Comparison of ENCODE assay signal across 13 mouse cellular contexts in the genomic region with DNA sequence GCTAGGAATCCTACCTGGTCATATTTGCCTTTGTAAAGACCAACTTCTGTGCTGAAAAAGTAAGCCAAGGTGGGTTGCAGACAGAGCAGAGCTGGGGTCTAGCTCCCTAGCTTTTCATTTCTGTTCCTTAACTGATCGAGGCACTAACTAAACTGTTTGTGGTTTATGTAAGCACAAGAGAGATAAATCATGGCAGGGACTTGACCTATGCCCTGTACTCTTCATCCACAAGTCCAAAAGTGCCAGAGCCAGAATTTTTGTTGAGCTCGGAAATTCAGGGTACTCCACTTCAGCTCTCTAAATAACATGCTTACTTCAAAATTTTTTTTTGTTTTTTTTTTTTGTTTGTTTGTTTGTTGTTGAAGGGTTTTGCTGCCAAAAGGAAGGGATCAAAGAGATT. TPM values are rescaled to one million over a fixed set of nuclear protein-coding genes. Genes with fewer than 3 reads are reported as not detected.
DNase-seq lines count a peak whose midpoint lies in the region; ATAC-seq and TF ChIP-seq lines count a peak whose summit lies in the region.
"Had no signal": no experiment of that assay in that cellular context is flagged by ENCODE, and none has a peak within 500 bp of the region (broad histone marks: within the 10 kb centered on the region; RNA-seq: fewer than 3 reads in every experiment).

No protein-coding gene starts in this region.

- DNase-seq in cerebellum, adult 2 months, result no peak
- no peak for DNase-seq in cerebellum, postnatal 36 days
- DNase-seq in forebrain, embryonic 14.5 days (ENCODE audit: low spot score), result no peak
- no peak for DNase-seq in urinary bladder, postnatal 10 days (ENCODE audit: low spot score)
- DNase-seq: adrenal gland, adult 8-10 months; cerebellum, adult 8-10 months; gastrocnemius, postnatal 36 days had no signal

- no peaks in the 10 kb centered on the region for H3K9me3 ChIP-seq in megakaryocyte, embryonic 14.5 days
- no peaks in the 10 kb centered on the region for H3K9me3 ChIP-seq in kidney, embryonic 16.5 days (ENCODE audit: low read length)
- H3K9me3 ChIP-seq in stomach, embryonic 14.5 days (ENCODE audit: control insufficient read depth, low read depth, low read length), result no peaks in the 10 kb centered on the region
- H3K9me3 ChIP-seq in forebrain, embryonic 14.5 days (replicated peaks; ENCODE audit: control insufficient read depth, low read length), result no peaks in the 10 kb centered on the region
- H3K9me3 ChIP-seq: limb, embryonic 15.5 days had no signal

- H3K4me2 ChIP-seq in kidney, embryonic 16.5 days (replicated peaks; ENCODE audit: low read depth, low read length), result no peak overlapping the region
- 0 out of 2 replicates have a peak overlapping the region, but pooled peaks have one; percentile 1 for H3K4me2 ChIP-seq in stomach, embryonic 14.5 days (replicated peaks; ENCODE audit: low read depth, low read length)
- no peak overlapping the region for H3K4me2 ChIP-seq in forebrain, embryonic 14.5 days (ENCODE audit: low read length)
- H3K4me2 ChIP-seq: limb, embryonic 15.5 days had no signal

- no peaks in the 10 kb centered on the region for H3K27me3 ChIP-seq in cerebellum, adult 2 months (ENCODE audit: control insufficient read depth, insufficient read depth, low read length)
- H3K27me3 ChIP-seq in megakaryocyte, embryonic 14.5 days (replicated peaks), result no peaks in the 10 kb centered on the region
- no peaks in the 10 kb centered on the region for H3K27me3 ChIP-seq in kidney, embryonic 16.5 days (ENCODE audit: insufficient read depth, low read length)
- no peaks in the 10 kb centered on the region for H3K27me3 ChIP-seq in stomach, embryonic 14.5 days (ENCODE audit: control insufficient read depth, insufficient read depth, low read length)
- H3K27me3 ChIP-seq in forebrain, embryonic 14.5 days (replicated peaks; ENCODE audit: control insufficient read depth, insufficient read depth, low read length), result no peaks in the 10 kb centered on the region
- H3K27me3 ChIP-seq: limb, embryonic 15.5 days had no signal

- H3K36me3 ChIP-seq in megakaryocyte, embryonic 14.5 days (replicated peaks; ENCODE audit: low read length), result peaks cover 80% of the 10 kb centered on the region
- no peaks in the 10 kb centered on the region for H3K36me3 ChIP-seq in kidney, embryonic 16.5 days (ENCODE audit: insufficient read depth, low read length)
- no peaks in the 10 kb centered on the region; the same call in 1 of the 2 replicates for H3K36me3 ChIP-seq in stomach, embryonic 14.5 days (ENCODE audit: control insufficient read depth, insufficient read depth, low read length)
- H3K36me3 ChIP-seq in forebrain, embryonic 14.5 days (ENCODE audit: control insufficient read depth, insufficient read depth, low read length), result 0 out of 2 replicates have a peak, but pooled peaks cover 2% of the 10 kb centered on the region
- H3K36me3 ChIP-seq: limb, embryonic 15.5 days had no signal

- 0 out of 2 replicates have a peak overlapping the region, but pooled peaks have one; percentile 4 for H3K27ac ChIP-seq in cerebellum, adult 2 months (ENCODE audit: insufficient read depth, low read length)
- H3K27ac ChIP-seq in kidney, embryonic 16.5 days (ENCODE audit: low read length), result no peak overlapping the region
- H3K27ac ChIP-seq in stomach, embryonic 14.5 days (ENCODE audit: low read length), result no peak overlapping the region
- no peak overlapping the region for H3K27ac ChIP-seq in forebrain, embryonic 14.5 days (ENCODE audit: low read depth, low read length)
- H3K27ac ChIP-seq: limb, embryonic 15.5 days had no signal

- no peak for TF ChIP-seq CTCF in cerebellum, adult 2 months (IDR thresholded peaks at IDR 0.05; ENCODE audit: borderline replicate concordance, insufficient read depth, low read depth, low read length)

- peaks cover 20% of the 10 kb centered on the region for H3K4me1 ChIP-seq in cerebellum, adult 2 months (ENCODE audit: control insufficient read depth, insufficient read depth, low read length)
- H3K4me1 ChIP-seq in megakaryocyte, embryonic 14.5 days, result peaks cover 85% of the 10 kb centered on the region
- peaks cover 42% of the 10 kb centered on the region for H3K4me1 ChIP-seq in kidney, embryonic 16.5 days (ENCODE audit: insufficient read depth, low read length)
- H3K4me1 ChIP-seq in stomach, embryonic 14.5 days (ENCODE audit: control insufficient read depth, insufficient read depth, low read length), result peaks cover 36% of the 10 kb centered on the region
- H3K4me1 ChIP-seq in forebrain, embryonic 14.5 days (ENCODE audit: control insufficient read depth, insufficient read depth, low read length), result peaks cover 28% of the 10 kb centered on the region

- ATAC-seq in megakaryocyte, adult 5-6 weeks (ENCODE audit: poor library complexity, severe bottlenecking), result no peak
- ATAC-seq in kidney, embryonic 16.5 days (ENCODE audit: low FRiP score, low TSS enrichment), result no peak
- no peak for ATAC-seq in stomach, embryonic 14.5 days (ENCODE audit: insufficient number of reproducible peaks, insufficient read depth, low FRiP score, low read depth)
- no peak for ATAC-seq in forebrain, embryonic 14.5 days

- TF ChIP-seq POLR2A in cerebellum, adult 2 months (IDR thresholded peaks at IDR 0.05; ENCODE audit: borderline replicate concordance, insufficient read depth, low read length), result no peak

- H3K4me3 ChIP-seq in cerebellum, adult 2 months (replicated peaks; ENCODE audit: insufficient read depth, low read depth, low read length), result no peak overlapping the region
- peak overlapping the region; percentile 66 for H3K4me3 ChIP-seq in megakaryocyte, embryonic 14.5 days (replicated peaks)
- H3K4me3 ChIP-seq in kidney, embryonic 16.5 days (ENCODE audit: low read length), result no peak overlapping the region
- H3K4me3 ChIP-seq in stomach, embryonic 14.5 days (ENCODE audit: low read depth, low read length), result no peak overlapping the region
- H3K4me3 ChIP-seq in forebrain, embryonic 14.5 days (ENCODE audit: low read depth, low read length), result no peak overlapping the region
- H3K4me3 ChIP-seq: limb, embryonic 15.5 days had no signal

- 57% methylated on average over 2 of the region's 2 CpGs for WGBS in cerebellum, adult 2 months
- 20% methylated on average over 2 of the region's 2 CpGs for WGBS in kidney, embryonic 16.5 days
- 16% methylated on average over 2 of the region's 2 CpGs for WGBS in stomach, embryonic 14.5 days
- WGBS in forebrain, embryonic 14.5 days, result 75% methylated on average over 2 of the region's 2 CpGs

- 0 out of 2 replicates have a peak overlapping the region, but pooled peaks have one; percentile 3 for H3K9ac ChIP-seq in kidney, embryonic 16.5 days (replicated peaks; ENCODE audit: low read length)
- no peak overlapping the region for H3K9ac ChIP-seq in stomach, embryonic 14.5 days (replicated peaks; ENCODE audit: low read depth, low read length)
- no peak overlapping the region for H3K9ac ChIP-seq in forebrain, embryonic 14.5 days (ENCODE audit: low read length)
- H3K9ac ChIP-seq: limb, embryonic 15.5 days had no signal

RNA-seq across cellular contexts. Expression of a gene that starts 5.5 kb away (rescaled TPM):
- 114 and 116 TPM in 2 replicates for polyA plus RNA-seq in cerebellum, adult 2 months (2012; rRNA removed)
- 23.4 and 34.8 TPM in 2 replicates for polyA plus RNA-seq in megakaryocyte, embryonic 14.5 days (2012; ENCODE audit: insufficient read depth, low replicate concordance)
- total RNA-seq in megakaryocyte, adult 5-6 weeks (2015), result 163 and 164 TPM in 2 replicates
- 143 and 160 TPM in 2 replicates for total RNA-seq in megakaryocyte, adult 5-6 weeks (2017)
- polyA plus RNA-seq in kidney, embryonic 16.5 days (2015; fragmentation: Nextera tagmentation; extraction: Ambion mirVana), result 42.6 and 44.3 TPM in 2 replicates
- 51.9 and 53.4 TPM in 2 replicates for polyA plus RNA-seq in stomach, embryonic 14.5 days (2014; fragmentation: Nextera tagmentation; extraction: Ambion mirVana)
- polyA plus RNA-seq in forebrain, embryonic 14.5 days (2014; fragmentation: Nextera tagmentation; extraction: Ambion mirVana), result 26.5 and 27.2 TPM in 2 replicates

RNA-seq across cellular contexts. Expression of a gene that starts 6.6 kb away (rescaled TPM):
- 4.9 and 5.5 TPM in 2 replicates for polyA plus RNA-seq in cerebellum, adult 2 months (2012; rRNA removed)
- polyA plus RNA-seq in megakaryocyte, embryonic 14.5 days (2012; ENCODE audit: insufficient read depth, low replicate concordance), result 1.2 and 1.4 TPM in 2 replicates
- total RNA-seq in megakaryocyte, adult 5-6 weeks (2015), result 0.52 and 0.58 TPM in 2 replicates
- total RNA-seq in megakaryocyte, adult 5-6 weeks (2017), result 0.33 TPM in 1 of 2 replicates, not detected in the other
- polyA plus RNA-seq in kidney, embryonic 16.5 days (2015; fragmentation: Nextera tagmentation; extraction: Ambion mirVana), result 0.46 and 0.53 TPM in 2 replicates
- polyA plus RNA-seq in stomach, embryonic 14.5 days (2014; fragmentation: Nextera tagmentation; extraction: Ambion mirVana), result 0.94 and 1.9 TPM in 2 replicates
- polyA plus RNA-seq in forebrain, embryonic 14.5 days (2014; fragmentation: Nextera tagmentation; extraction: Ambion mirVana), result 0.88 and 1.3 TPM in 2 replicates
- total RNA-seq: hematopoietic stem cell, adult 5-6 weeks had no signal

RNA-seq across cellular contexts. Expression of a gene that starts 29.2 kb away (rescaled TPM):
- 1.0 and 2.0 TPM in 2 replicates for polyA plus RNA-seq in cerebellum, adult 2 months (2012; rRNA removed)
- not detected in 2 replicates for polyA plus RNA-seq in megakaryocyte, embryonic 14.5 days (2012; ENCODE audit: insufficient read depth, low replicate concordance)
- 5.9 and 8.8 TPM in 2 replicates for total RNA-seq in megakaryocyte, adult 5-6 weeks (2015)
- 1.4 and 3.7 TPM in 2 replicates for total RNA-seq in megakaryocyte, adult 5-6 weeks (2017)
- 1.8 and 4.2 TPM in 2 replicates for polyA plus RNA-seq in kidney, embryonic 16.5 days (2015; fragmentation: Nextera tagmentation; extraction: Ambion mirVana)
- 4.2 and 5.4 TPM in 2 replicates for polyA plus RNA-seq in stomach, embryonic 14.5 days (2014; fragmentation: Nextera tagmentation; extraction: Ambion mirVana)
- polyA plus RNA-seq in forebrain, embryonic 14.5 days (2014; fragmentation: Nextera tagmentation; extraction: Ambion mirVana), result 0.52 and 0.61 TPM in 2 replicates
